ENCODE assay signal across 7 mouse cellular contexts in genomic region chr14:75844111-75844695, GRCm38 (mm10). TPM values are rescaled to one million over a fixed set of nuclear protein-coding genes. Genes with fewer than 3 reads are reported as not detected.
A peak's percentile ranks its signal among the peaks of the same experiment; 100 is the strongest.
DNase-seq lines count a peak whose midpoint lies in the region; ATAC-seq and TF ChIP-seq lines count a peak whose summit lies in the region.

No protein-coding gene starts in this region.

- no peaks in the 10 kb centered on the region for H3K9me3 ChIP-seq in ES-Bruce4 (replicated peaks; ENCODE audit: control insufficient read depth, insufficient read depth, low read length, poor library complexity, severe bottlenecking)
- H3K9me3 ChIP-seq in forebrain, embryonic 16.5 days (ENCODE audit: control insufficient read depth, low read length), result no peaks in the 10 kb centered on the region
- no peaks in the 10 kb centered on the region for H3K9me3 ChIP-seq in liver, embryonic 15.5 days (replicated peaks)
- no peaks in the 10 kb centered on the region for H3K9me3 ChIP-seq in stomach, postnatal 0 days (ENCODE audit: control insufficient read depth, low read length)

- peak overlapping the region; percentile 58 for H3K9ac ChIP-seq in ES-Bruce4 (ENCODE audit: low read depth, poor library complexity, severe bottlenecking)
- peak overlapping the region; percentile 93 for H3K9ac ChIP-seq in forebrain, embryonic 16.5 days (replicated peaks; ENCODE audit: low read depth, low read length)
- peak overlapping the region; percentile 96 for H3K9ac ChIP-seq in liver, embryonic 15.5 days
- peak overlapping the region; percentile 98 for H3K9ac ChIP-seq in stomach, postnatal 0 days (ENCODE audit: low read length)

- peak overlapping the region; percentile 94 for H3ac ChIP-seq in C2C12 (ENCODE audit: control insufficient read depth, insufficient read length, low read depth)

- DNase-seq in stomach, postnatal 0 days (ENCODE audit: low spot score), result no peak
- DNase-seq in spleen, postnatal 36 days (ENCODE audit: low spot score in 2 of 2), result no peak

- no peak for TF ChIP-seq CTCF in C2C12 (IDR thresholded peaks at IDR 0.05; ENCODE audit: control insufficient read depth, insufficient read depth, insufficient read length)
- no peak for TF ChIP-seq CTCF in ES-Bruce4 (IDR thresholded peaks at IDR 0.05; ENCODE audit: low read depth, low read length)
- no peak for TF ChIP-seq CTCF in stomach, postnatal 0 days (IDR thresholded peaks at IDR 0.05; ENCODE audit: low read depth)

- TF ChIP-seq EP300 in ES-Bruce4 (IDR thresholded peaks at IDR 0.05; ENCODE audit: insufficient read depth, low read depth, low read length), result no peak
- TF ChIP-seq EP300 in stomach, postnatal 0 days (optimal IDR thresholded peaks at IDR 0.05), result no peak

- peaks cover 38% of the 10 kb centered on the region for H3K79me3 ChIP-seq in C2C12 (ENCODE audit: low read depth)

- peak overlapping the region; percentile 68 for H3K27ac ChIP-seq in ES-Bruce4 (ENCODE audit: insufficient read depth, low read length)
- H3K27ac ChIP-seq in forebrain, embryonic 16.5 days (ENCODE audit: low read length), result peak overlapping the region; percentile 97
- H3K27ac ChIP-seq in liver, embryonic 15.5 days (replicated peaks), result peak overlapping the region; percentile 100
- peak overlapping the region; percentile 99 for H3K27ac ChIP-seq in stomach, postnatal 0 days (replicated peaks)

- TF ChIP-seq POLR2A in ES-Bruce4 (IDR thresholded peaks at IDR 0.05; ENCODE audit: insufficient read depth, low read length), result no peak

- WGBS in forebrain, embryonic 16.5 days, result 7% methylated on average over 14 of the region's 14 CpGs
- WGBS in liver, embryonic 15.5 days (ENCODE audit: insufficient replicate concordance), result 6% methylated on average over 14 of the region's 14 CpGs
- WGBS in stomach, postnatal 0 days, result 4% methylated on average over 14 of the region's 14 CpGs

- H3K4me2 ChIP-seq in forebrain, embryonic 16.5 days (ENCODE audit: low read length), result peak overlapping the region; percentile 91
- peak overlapping the region; percentile 80 for H3K4me2 ChIP-seq in liver, embryonic 15.5 days
- peak overlapping the region; percentile 58 for H3K4me2 ChIP-seq in stomach, postnatal 0 days (replicated peaks; ENCODE audit: low read depth)

- H3K4me1 ChIP-seq in ES-Bruce4 (ENCODE audit: control insufficient read depth, insufficient read depth, low read length), result no peaks in the 10 kb centered on the region
- H3K4me1 ChIP-seq in forebrain, embryonic 16.5 days (replicated peaks; ENCODE audit: control insufficient read depth, insufficient read depth, low read length), result peaks cover 18% of the 10 kb centered on the region
- H3K4me1 ChIP-seq in liver, embryonic 15.5 days (replicated peaks), result peaks cover 40% of the 10 kb centered on the region
- H3K4me1 ChIP-seq in stomach, postnatal 0 days (replicated peaks; ENCODE audit: control insufficient read depth, insufficient read depth), result no peaks in the 10 kb centered on the region

- no peak for ATAC-seq in forebrain, embryonic 16.5 days
- no peak for ATAC-seq in liver, embryonic 15.5 days (ENCODE audit: insufficient read depth)
- no peak for ATAC-seq in stomach, postnatal 0 days (ENCODE audit: low FRiP score, low TSS enrichment)
- ATAC-seq in inflammation-experienced regulatory T-cells, adult 6 months, result no peak

- H3K27me3 ChIP-seq in C2C12 (ENCODE audit: control insufficient read depth, insufficient read depth, insufficient read length), result no peaks in the 10 kb centered on the region
- H3K27me3 ChIP-seq in ES-Bruce4 (ENCODE audit: control insufficient read depth, insufficient read depth, low read length, poor library complexity, severe bottlenecking), result no peaks in the 10 kb centered on the region
- H3K27me3 ChIP-seq in forebrain, embryonic 16.5 days (replicated peaks; ENCODE audit: control insufficient read depth, insufficient read depth, low read length), result no peaks in the 10 kb centered on the region
- H3K27me3 ChIP-seq in liver, embryonic 15.5 days, result no peaks in the 10 kb centered on the region
- H3K27me3 ChIP-seq in stomach, postnatal 0 days (ENCODE audit: control insufficient read depth, insufficient read depth, low read length), result no peaks in the 10 kb centered on the region

- H3K79me2 ChIP-seq in C2C12 (ENCODE audit: control insufficient read depth, insufficient read depth), result peaks cover 51% of the 10 kb centered on the region

- H3K36me3 ChIP-seq in C2C12 (ENCODE audit: control insufficient read depth, insufficient read depth) (peaks cover 36% of the 10 kb centered on the region), ES-Bruce4 (ENCODE audit: control insufficient read depth, insufficient read depth, low read length, poor library complexity, severe bottlenecking) (peaks cover 29% of the 10 kb centered on the region)
- H3K36me3 ChIP-seq in forebrain, embryonic 16.5 days (ENCODE audit: control insufficient read depth, insufficient read depth), result peaks cover 22% of the 10 kb centered on the region
- H3K36me3 ChIP-seq in liver, embryonic 15.5 days (replicated peaks), result peaks cover 28% of the 10 kb centered on the region
- H3K36me3 ChIP-seq in stomach, postnatal 0 days (ENCODE audit: control insufficient read depth, insufficient read depth, low read length), result peaks cover 15% of the 10 kb centered on the region

- peak overlapping the region; percentile 82 for H3K4me3 ChIP-seq in C2C12 (ENCODE audit: insufficient read depth, poor library complexity, severe bottlenecking)
- H3K4me3 ChIP-seq in ES-Bruce4 (ENCODE audit: low read depth, low read length), result peak overlapping the region; percentile 73
- H3K4me3 ChIP-seq in forebrain, embryonic 16.5 days (replicated peaks; ENCODE audit: low read length), result peak overlapping the region; percentile 83
- H3K4me3 ChIP-seq in liver, embryonic 15.5 days (replicated peaks), result peak overlapping the region; percentile 97
- peak overlapping the region; percentile 93 for H3K4me3 ChIP-seq in stomach, postnatal 0 days (ENCODE audit: low read depth, low read length)

TF ChIP-seq in C2C12, 6 proteins besides CTCF, POLR2A, EP300 and RAD21:
- TF ChIP-seq MAX (IDR thresholded peaks at IDR 0.05) (no peak), CEBPB (IDR thresholded peaks at IDR 0.05; ENCODE audit: low read depth) (no peak), MYOG (IDR thresholded peaks at IDR 0.05; ENCODE audit: control insufficient read depth, extremely low read depth, insufficient read length) (no peak), USF1 (IDR thresholded peaks at IDR 0.05; ENCODE audit: low read depth) (no peak), MYOD1 (IDR thresholded peaks at IDR 0.05; ENCODE audit: control insufficient read depth, insufficient read length, low read depth) (no peak), FOSL1 (IDR thresholded peaks at IDR 0.05; ENCODE audit: insufficient read depth, low read length, poor library complexity, severe bottlenecking) (no peak)

RNA-seq across cellular contexts. Expression of gene Tpt1, which starts 0.7 kb away (rescaled TPM):
- polyA plus RNA-seq in C2C12 (2012; fragmentation: generic; extraction: Trizol), result 5,697 TPM
- polyA plus RNA-seq in ES-Bruce4 (2011; ENCODE audit: insufficient read depth, insufficient read length, low read depth, missing spikeins), result 3,060 and 3,539 TPM in 2 replicates
- polyA plus RNA-seq in forebrain, embryonic 16.5 days (2015; fragmentation: Nextera tagmentation; extraction: Ambion mirVana), result 740 and 764 TPM in 2 replicates
- 470 and 547 TPM in 2 replicates for polyA plus RNA-seq in liver, embryonic 15.5 days (2015; fragmentation: Nextera tagmentation; extraction: Ambion mirVana)
- polyA plus RNA-seq in stomach, postnatal 0 days (2015; fragmentation: Nextera tagmentation; extraction: Ambion mirVana), result 1,101 and 1,127 TPM in 2 replicates
- 1,000 to 10,000 TPM; 1,603 to 2,042 (median 1,729) TPM for polyA plus RNA-seq in inflammation-experienced regulatory T-cells, adult 6 months (2017; shearing (Covaris generic))

RNA-seq across cellular contexts. Expression of gene Slc25a30, which starts 57.4 kb away (rescaled TPM):
- polyA plus RNA-seq in C2C12 (2012; fragmentation: generic; extraction: Trizol) (15.9 TPM), ES-Bruce4 (2011; ENCODE audit: insufficient read depth, insufficient read length, low read depth, missing spikeins) (70.6 and 73.3 TPM in 2 replicates)
- 9.3 and 10.0 TPM in 2 replicates for polyA plus RNA-seq in forebrain, embryonic 16.5 days (2015; fragmentation: Nextera tagmentation; extraction: Ambion mirVana)
- 1.5 and 1.8 TPM in 2 replicates for polyA plus RNA-seq in liver, embryonic 15.5 days (2015; fragmentation: Nextera tagmentation; extraction: Ambion mirVana)
- 1.3 and 1.5 TPM in 2 replicates for polyA plus RNA-seq in stomach, postnatal 0 days (2015; fragmentation: Nextera tagmentation; extraction: Ambion mirVana)
- polyA plus RNA-seq in inflammation-experienced regulatory T-cells, adult 6 months (2017; shearing (Covaris generic)), result 10 to 100 TPM; 19.9 to 22.3 (median 21.9) TPM
